Mouse (Mus musculus) kidney, postnatal 0 days (tissue): Measurements from ENCODE around the gene Rsph6a. TPM values are rescaled to one million over a fixed set of nuclear protein-coding genes. Genes with fewer than 3 reads are reported as not detected.

Experiments
- ATAC-seq: fragments of 200-750 bp; cut with Nextera tagmentation; replicated peaks from 2 replicates; pipeline ENCODE4 v1.8.0; 2017; ENCODE audit warnings: low read depth, moderate number of reproducible peaks, moderate TSS enrichment, moderate library complexity; ENCODE audit not compliant: low FRiP score
- DNase-seq: peaks from one replicate; pipeline ENCODE4 v3.0.0-alpha.2; 2016; ENCODE audit warnings: low spot score
- H3K27ac ChIP-seq: fragments of 300-500 bp; sonication (generic); 2 replicates; pipeline ENCODE4 v1.5.1; 2014; ENCODE audit warnings: mild to moderate bottlenecking
- H3K27me3 ChIP-seq: fragments of 300-500 bp; sonication (generic); 2 replicates; pipeline ENCODE4 v1.6.1; 2014; ENCODE audit warnings: low read length, mixed read lengths; ENCODE audit not compliant: insufficient read depth
- H3K36me3 ChIP-seq: fragments of 300-500 bp; sonication (generic); 2 replicates; pipeline ENCODE4 v1.6.1; 2014; ENCODE audit warnings: low read length, mixed read lengths; ENCODE audit not compliant: insufficient read depth
- H3K4me1 ChIP-seq: fragments of 300-500 bp; sonication (generic); replicated peaks from 2 replicates; pipeline ENCODE4 v1.6.1; 2014; ENCODE audit warnings: antibody characterized with exemption, low read length, mixed read lengths; ENCODE audit not compliant: insufficient read depth
- H3K4me2 ChIP-seq: fragments of 300-500 bp; sonication (generic); 2 replicates; pipeline ENCODE4 v1.6.1; 2014; ENCODE audit warnings: mild to moderate bottlenecking, low read length, moderate library complexity, mixed read lengths
- H3K4me3 ChIP-seq: fragments of 300-500 bp; sonication (generic); replicated peaks from 2 replicates; pipeline ENCODE4 v1.5.1; 2014; ENCODE audit warnings: low read depth, low read length
- H3K9ac ChIP-seq: fragments of 300-500 bp; sonication (generic); 2 replicates; pipeline ENCODE4 v1.6.1; 2014; ENCODE audit warnings: low read depth, low read length
- H3K9me3 ChIP-seq: fragments of 300-500 bp; sonication (generic); replicated peaks from 2 replicates; pipeline ENCODE4 v1.6.1; 2016; ENCODE audit warnings: low read length, inconsistent platforms, mixed read lengths
- CTCF ChIP-seq: IDR thresholded peaks from 2 replicates; pipeline ENCODE4 v1.5.1; 2016; ENCODE audit warnings: antibody characterized with exemption, low read depth, mild to moderate bottlenecking, moderate library complexity
- WGBS: fragments of 180-500 bp; shearing (Covaris S2); extraction: QIAGEN DNeasy Blood & Tissue Kit; methylation state at CpG from one replicate; pipeline ENCODE4 v1.1.7; 2014; 5-methylcytosine and 5-hydroxymethylcytosine counted together
- polyA plus RNA-seq: library from polyadenylated mRNA; unstranded; fragments of >200 nt; fragmentation: Nextera tagmentation; extraction: Ambion mirVana; gene quantifications from 2 replicates; pipeline ENCODE4 v1.2.1, GENCODE M21; 2015

The Rsph6a gene
- polyA plus RNA-seq, 1 experiment from 2014 or later, result not detected

DNA sequence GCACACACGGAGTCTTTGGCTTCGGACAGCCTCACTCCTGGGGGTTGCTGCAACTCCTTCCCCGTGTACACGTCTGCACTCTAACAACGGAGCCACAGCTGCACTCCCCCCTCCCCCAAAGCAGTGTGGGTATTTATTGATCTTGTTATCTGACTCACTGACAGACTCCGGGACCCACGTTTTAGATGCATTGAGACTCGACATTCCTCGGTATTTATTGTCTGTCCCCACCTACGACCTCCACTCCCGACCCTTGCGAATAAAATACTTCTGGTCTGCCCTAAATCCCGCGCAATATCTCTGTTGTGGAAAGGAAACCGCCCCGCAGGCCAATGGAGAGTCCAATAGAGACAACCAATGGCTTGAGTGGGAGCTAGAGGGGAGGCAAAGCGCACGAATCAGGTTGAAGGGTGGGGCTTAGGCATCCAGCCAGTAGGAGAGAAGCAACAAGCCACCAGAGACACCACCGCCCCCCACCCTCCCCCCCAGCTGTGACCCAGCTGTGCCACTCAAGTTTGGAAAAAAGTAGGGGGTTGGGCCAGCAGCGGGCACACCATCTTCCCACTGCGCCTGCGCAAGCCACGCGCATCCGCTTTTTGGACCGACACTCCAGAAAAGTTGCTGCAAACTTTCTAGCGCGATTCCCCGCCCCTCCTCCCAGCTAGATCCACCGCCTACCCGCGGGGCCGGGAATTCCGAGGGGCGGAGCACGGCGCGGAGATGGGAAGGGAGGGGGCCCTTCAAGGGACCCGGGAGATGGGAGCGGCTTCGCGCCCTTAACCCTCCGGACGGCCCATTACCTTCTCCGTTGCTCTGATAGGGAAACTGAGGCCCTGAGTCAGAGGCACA, 39.3 kb downstream of the Rsph6a start:
- peak; percentile 80 for ATAC-seq
- Histone ChIP-seq H3K4me2 (peak overlapping the region; percentile 92), H3K27me3 (no peaks in the 10 kb centered on the region), H3K27ac (peak overlapping the region; percentile 96), H3K4me3 (peak overlapping the region; percentile 76), H3K36me3 (0 out of 2 replicates have a peak, but pooled peaks cover 4% of the 10 kb centered on the region), H3K4me1 (peaks cover 20% of the 10 kb centered on the region), H3K9ac (peak overlapping the region; percentile 86), H3K9me3 (no peaks in the 10 kb centered on the region)
- no peak for TF ChIP-seq CTCF
- peak; percentile 99 for DNase-seq
- under 1% methylated on average over 45 of the region's 45 CpGs for WGBS

DNA sequence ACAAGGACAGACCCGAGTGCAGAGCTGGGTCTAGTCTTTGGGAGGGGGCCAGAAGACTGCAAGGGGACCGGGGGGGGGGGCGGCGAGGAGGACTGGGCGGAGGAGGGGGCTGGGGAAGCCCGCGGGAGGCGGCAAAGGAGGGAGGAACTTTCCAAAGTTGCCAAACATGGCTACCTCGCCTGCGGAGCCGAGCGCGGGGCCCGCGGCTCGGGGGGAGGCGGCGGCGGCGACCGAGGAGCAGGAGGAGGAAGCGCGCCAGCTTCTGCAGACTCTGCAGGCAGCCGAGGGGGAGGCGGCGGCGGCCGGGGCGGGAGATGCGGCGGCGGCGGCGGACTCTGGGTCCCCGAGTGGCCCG, 40.0 kb downstream of the Rsph6a start, which contains the start of gene Six5:
Gene Six5 (plus strand): TSS at position 124 of the 355 bp plus-strand sequence.
- TF ChIP-seq CTCF, result no peak
- no peak for DNase-seq
- Histone ChIP-seq H3K9ac (peak within 1 kb of the TSS; percentile 86), H3K4me1 (peaks cover 20% of the 10 kb centered on the region), H3K4me3 (peak within 1 kb of the TSS; percentile 76), H3K9me3 (no peaks in the 10 kb centered on the region), H3K27ac (peak within 1 kb of the TSS; percentile 96), H3K27me3 (no peaks in the 10 kb centered on the region), H3K4me2 (peak within 1 kb of the TSS; percentile 92), H3K36me3 (0 out of 2 replicates have a peak, but pooled peaks cover 4% of the 10 kb centered on the region)
- ATAC-seq, result no peak
- WGBS, result 0% methylated on average over 29 of the region's 36 CpGs

DNA sequence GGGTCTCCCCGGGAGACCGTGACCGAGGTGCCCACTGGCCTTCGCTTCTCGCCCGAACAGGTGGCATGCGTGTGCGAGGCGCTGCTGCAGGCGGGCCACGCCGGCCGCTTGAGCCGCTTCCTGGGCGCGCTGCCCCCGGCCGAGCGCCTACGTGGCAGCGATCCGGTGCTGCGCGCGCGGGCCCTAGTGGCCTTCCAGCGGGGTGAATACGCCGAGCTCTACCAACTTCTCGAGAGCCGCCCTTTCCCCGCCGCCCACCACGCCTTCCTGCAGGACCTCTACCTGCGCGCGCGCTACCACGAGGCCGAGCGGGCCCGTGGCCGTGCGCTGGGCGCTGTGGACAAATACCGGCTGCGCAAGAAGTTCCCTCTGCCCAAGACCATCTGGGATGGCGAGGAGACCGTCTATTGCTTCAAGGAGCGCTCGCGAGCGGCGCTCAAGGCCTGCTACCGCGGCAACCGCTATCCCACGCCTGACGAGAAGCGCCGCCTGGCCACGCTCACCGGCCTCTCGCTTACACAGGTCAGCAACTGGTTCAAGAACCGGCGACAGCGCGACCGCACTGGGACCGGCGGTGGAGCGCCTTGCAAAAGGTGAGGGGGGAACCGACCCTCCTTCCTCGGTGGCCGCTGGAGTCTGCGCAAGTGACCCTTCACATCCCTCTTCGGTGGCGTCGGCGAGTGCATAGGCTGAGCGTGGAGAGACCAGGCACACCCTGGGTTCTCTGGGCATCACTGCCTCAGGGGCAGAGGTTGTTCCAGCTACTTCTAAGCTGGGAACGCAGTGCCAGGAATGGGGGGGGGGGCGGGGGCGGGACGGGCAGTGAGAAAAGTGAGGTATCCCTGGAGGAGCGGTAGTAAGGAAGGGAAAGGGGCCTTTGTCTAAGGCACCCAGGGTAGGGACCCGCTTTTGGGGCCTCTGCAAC, 40.6 kb downstream of the Rsph6a start:
- peak overlapping the region; percentile 96 for H3K27ac ChIP-seq
- WGBS, result under 1% methylated on average over 78 of the region's 87 CpGs
- DNase-seq, result peak; percentile 65
- H3K36me3 ChIP-seq, result 0 out of 2 replicates have a peak, but pooled peaks cover 4% of the 10 kb centered on the region
- no peak for ATAC-seq
- H3K27me3 ChIP-seq, result no peaks in the 10 kb centered on the region
- H3K4me2 ChIP-seq, result peak overlapping the region; percentile 92
- TF ChIP-seq CTCF, result no peak
- H3K9me3 ChIP-seq, result no peaks in the 10 kb centered on the region
- H3K9ac ChIP-seq, result peak overlapping the region; percentile 86
- peaks cover 20% of the 10 kb centered on the region for H3K4me1 ChIP-seq
- H3K4me3 ChIP-seq, result peak overlapping the region; percentile 76

DNA sequence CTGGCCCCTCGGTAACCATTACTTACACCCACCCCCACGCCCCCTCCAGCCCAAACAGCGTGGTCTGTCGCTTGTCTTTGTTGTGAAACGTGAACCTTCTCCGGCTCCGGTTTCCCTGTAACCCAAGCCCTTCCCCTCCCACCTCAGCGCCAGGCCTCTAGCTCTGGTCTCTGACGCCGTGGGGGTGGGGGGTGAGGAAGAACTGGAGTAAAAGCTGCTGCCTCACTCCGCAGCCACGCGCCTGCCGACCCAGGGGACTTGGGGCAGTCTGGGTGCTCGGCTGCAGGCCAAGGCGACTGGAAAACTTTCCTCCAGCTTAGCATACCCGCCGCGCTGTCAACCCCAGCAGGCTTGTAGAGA, 41.2 kb downstream of the Rsph6a start:
- WGBS, result under 1% methylated on average over 17 of the region's 19 CpGs
- H3K9ac ChIP-seq, result peak overlapping the region; percentile 86
- H3K4me2 ChIP-seq, result peak overlapping the region; percentile 92
- 0 out of 2 replicates have a peak, but pooled peaks cover 3% of the 10 kb centered on the region for H3K36me3 ChIP-seq
- H3K9me3 ChIP-seq, result no peaks in the 10 kb centered on the region
- DNase-seq (peak; percentile 91), ATAC-seq (0 out of 2 replicates have a peak, but pooled peaks have one; percentile 4)
- TF ChIP-seq CTCF, result no peak
- H3K27me3 ChIP-seq, result no peaks in the 10 kb centered on the region
- peak overlapping the region; percentile 76 for H3K4me3 ChIP-seq
- peak overlapping the region; percentile 96 for H3K27ac ChIP-seq
- H3K4me1 ChIP-seq, result peaks cover 20% of the 10 kb centered on the region

DNA sequence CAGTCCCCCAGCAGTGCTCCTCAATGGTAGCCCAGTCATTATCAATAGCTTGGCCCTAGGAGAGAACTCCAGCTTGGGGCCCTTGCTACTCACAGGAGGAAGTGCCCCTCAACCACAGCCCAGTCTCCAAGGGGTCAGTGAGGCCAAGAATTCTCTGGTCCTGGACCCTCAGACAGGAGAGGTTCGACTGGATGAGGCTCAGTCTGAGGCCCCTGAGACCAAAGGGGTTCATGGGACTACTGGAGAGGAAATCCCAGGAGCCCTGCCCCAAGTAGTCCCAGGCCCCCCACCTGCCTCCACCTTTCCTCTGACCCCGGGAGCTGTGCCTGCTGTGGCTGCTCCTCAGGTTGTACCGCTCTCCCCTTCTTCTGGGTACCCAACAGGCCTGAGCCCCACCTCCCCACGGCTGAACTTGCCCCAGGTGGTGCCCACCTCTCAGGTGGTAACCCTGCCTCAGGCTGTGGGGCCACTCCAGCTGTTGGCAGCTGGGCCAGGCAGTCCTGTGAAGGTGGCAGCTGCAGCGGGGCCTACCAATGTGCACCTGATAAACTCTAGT, 42.0 kb downstream of the Rsph6a start:
- 50% methylated on average over 5 of the region's 5 CpGs for WGBS
- Histone ChIP-seq H3K27ac (0 out of 2 replicates have a peak overlapping the region, but pooled peaks have one; percentile 96), H3K9ac (peak overlapping the region; percentile 86; the same call in 1 of the 2 replicates), H3K4me1 (peaks cover 20% of the 10 kb centered on the region), H3K27me3 (no peaks in the 10 kb centered on the region), H3K4me3 (peak overlapping the region; percentile 76), H3K36me3 (no peaks in the 10 kb centered on the region), H3K4me2 (peak overlapping the region; percentile 92), H3K9me3 (no peaks in the 10 kb centered on the region)
- no peak for TF ChIP-seq CTCF
- DNase-seq, result no peak
- ATAC-seq, result no peak

DNA sequence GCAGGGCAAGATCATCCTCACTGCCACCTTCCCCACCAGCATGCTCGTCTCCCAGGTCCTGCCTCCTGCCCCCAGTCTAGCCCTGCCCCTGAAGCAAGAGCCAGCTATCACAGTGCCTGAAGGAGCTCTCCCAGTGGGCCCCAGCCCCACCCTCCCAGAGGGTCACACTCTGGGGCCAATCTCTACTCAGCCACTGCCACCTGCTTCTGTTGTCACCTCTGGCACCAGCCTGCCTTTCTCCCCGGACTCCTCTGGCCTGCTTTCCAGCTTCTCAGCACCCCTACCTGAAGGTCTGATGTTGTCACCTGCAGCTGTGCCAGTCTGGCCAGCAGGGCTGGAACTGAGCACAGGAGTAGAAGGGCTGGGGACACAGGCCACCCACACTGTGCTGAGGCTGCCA, 42.7 kb downstream of the Rsph6a start:
- 65% methylated on average over 2 of the region's 2 CpGs for WGBS

More for the DNA sequence above, 42.7 kb downstream of the Rsph6a start:
- no peak overlapping the region for H3K4me3 ChIP-seq
- H3K4me1 ChIP-seq, result peaks cover 17% of the 10 kb centered on the region
- H3K27ac ChIP-seq, result no peak overlapping the region
- H3K9ac ChIP-seq, result no peak overlapping the region
- DNase-seq (no peak), ATAC-seq (no peak)
- no peak for TF ChIP-seq CTCF
- H3K4me2 ChIP-seq, result no peak overlapping the region
- no peaks in the 10 kb centered on the region for H3K27me3 ChIP-seq
- no peaks in the 10 kb centered on the region for H3K36me3 ChIP-seq
- no peaks in the 10 kb centered on the region for H3K9me3 ChIP-seq
